Mouse (Mus musculus) WW6 (cell line): ENCODE results near the gene Fbxw10.

Experiments used
- DNase-seq: peaks from one replicate; pipeline ENCODE4 v3.0.0-alpha.2; 2013; ENCODE audit warnings: low read depth, low spot score

The Fbxw10 gene

DNA sequence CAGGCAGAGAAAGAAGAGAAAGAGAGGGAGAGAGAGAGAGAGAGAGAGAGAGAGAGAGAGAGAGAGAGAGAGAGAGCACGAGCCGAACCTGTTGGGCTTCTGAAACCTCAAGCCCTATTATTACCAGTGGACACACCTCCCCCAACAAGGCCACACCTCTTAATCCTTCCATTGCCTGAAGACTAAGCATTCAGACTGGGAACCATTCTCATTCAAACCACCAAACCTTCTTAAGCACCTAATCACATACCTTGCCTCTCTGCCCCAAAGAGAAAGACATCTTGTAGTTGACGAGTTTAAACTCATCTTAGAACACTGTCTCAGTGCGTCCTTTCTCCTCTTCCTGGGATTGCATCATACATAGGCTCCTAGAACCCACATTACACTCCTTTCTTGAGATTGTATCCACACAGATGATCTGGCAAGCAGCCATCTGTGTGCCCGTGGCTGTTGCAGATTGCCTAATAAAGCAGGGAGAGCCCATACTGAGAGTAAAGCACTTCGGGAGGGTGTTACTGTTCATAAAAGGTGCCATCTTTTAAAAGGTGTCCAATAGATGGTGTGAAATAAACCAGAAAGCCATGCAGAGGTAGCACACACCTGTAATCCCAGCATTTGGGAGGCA lies 57.1 kb downstream of the Fbxw10 start:
- DNase-seq: no peak

DNA sequence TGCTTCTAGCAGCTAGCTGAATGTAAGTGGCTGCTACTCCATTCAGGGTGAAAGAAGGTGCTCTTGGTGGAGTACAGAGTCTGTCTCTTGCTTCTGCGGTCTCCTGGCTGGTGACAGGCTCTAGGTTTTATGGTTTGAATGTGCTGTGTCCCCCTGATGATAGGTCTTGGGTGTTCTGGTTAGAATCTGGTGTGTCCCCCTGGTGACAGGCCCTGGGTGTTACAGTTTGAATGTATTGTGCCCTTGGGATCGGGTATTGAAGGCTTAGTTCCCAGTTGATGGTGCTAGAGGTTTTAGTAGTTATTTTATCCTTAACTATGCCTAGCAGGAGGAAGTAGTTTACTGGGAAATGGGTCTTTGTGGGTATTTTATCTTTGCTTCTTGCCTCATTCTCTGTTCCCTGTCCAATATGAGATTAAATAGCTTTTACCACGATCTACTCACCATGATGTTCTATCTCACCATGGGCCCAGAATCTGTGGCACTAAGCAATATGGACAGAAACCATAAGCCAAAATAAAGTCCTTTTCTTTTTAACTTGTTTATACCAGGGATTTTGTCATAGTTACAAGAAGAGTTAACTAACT lies 62.9 kb downstream of the Fbxw10 start:
- DNase-seq: no peak

DNA sequence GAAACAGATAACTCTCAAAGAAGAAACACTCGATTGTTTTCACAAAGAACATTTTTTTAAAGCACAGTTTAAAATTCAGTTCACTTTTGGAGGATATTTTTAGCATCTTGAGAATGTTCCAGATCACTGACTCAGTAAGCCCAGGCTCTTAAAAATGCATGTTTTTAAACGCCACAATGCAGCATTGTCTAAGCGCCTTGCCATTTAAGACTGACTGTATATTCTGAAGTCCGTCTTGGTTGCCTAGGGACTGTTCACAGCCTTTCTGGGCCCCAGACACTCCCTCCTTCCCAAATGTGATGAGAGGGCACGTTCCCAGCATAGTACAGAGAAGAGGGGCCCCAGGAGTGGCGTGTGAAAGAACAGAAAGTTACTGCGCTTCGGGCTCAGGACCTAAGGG lies 64.5 kb downstream of the Fbxw10 start:
- DNase-seq: no peak

DNA sequence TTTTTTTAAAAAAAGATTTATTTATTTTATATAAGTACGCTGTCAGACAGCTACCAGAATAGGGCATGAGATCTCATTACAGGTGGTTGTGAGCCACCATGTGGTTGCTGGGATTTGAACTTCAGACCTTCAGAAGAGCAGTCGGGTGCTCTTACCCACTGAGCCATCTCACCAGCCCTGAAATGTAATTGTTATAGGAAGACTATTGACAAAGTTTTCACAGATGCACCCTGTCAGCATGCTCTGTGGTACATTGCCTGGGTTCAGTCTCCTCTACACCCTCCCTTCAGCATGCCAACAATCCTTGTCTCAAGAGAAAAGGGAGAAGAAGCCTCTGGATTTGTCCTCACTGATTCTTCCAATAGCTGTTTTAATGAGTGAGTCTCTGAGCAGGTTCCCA lies 66.3 kb downstream of the Fbxw10 start:
- DNase-seq: no peak

DNA sequence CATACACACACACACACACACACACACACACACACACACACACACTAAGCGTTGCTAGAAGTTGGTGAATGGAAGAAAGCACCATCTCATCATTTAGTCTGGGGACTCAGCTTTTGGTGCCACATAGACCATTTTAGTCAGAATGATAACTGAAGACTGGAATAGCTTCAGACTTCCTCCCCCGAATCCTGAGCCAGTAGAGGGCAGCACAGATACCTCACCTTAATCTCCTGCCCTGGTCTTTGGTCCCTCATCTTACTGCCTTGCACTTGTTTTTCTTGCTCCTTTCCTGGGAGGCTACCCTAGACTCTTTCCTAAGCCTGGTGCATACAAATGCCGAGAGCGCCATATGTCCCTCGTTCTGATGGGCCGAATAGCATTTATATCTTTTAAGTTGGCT lies 67.7 kb downstream of the Fbxw10 start:
- DNase-seq: no peak

DNA sequence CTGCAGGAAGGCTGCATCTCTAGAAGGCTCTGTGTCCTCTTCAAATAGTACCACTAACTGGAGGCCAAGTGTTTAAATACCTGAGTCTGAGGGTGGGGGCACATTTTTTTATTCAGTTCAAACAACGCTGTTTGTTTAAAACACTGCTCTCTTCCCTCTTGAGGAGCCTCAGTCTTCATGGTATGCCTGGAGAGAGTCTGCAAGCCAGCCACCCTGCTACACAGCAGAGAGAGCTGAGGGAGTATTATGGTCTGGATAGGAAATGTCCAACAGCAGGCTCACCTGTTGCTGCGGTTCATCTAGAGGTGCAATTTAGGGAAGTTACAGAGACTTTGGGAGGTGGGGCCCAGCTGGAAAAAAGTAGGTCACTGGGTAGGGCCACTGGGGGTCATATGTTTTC lies 68.6 kb downstream of the Fbxw10 start:
- DNase-seq: no peak

DNA sequence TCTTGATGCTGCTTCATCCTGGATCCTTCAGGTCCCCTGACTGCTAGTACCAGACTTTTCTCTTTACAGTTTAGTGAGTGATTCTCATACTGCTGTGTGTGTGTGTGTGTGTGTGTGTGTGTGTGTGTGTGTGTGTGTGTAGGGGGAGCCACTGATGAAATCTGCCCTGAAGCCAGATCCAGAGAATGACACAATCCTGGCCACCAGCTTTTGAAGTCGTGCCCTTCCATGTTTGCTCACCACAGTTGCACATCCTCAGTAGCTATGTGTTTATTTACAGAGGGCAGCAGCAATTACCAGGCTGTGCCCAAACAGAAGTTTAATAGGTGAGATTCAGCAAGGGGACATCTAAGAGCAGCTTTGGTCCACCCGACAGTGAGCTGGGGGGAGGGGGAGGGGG lies 69.9 kb downstream of the Fbxw10 start:
- DNase-seq: no peak

DNA sequence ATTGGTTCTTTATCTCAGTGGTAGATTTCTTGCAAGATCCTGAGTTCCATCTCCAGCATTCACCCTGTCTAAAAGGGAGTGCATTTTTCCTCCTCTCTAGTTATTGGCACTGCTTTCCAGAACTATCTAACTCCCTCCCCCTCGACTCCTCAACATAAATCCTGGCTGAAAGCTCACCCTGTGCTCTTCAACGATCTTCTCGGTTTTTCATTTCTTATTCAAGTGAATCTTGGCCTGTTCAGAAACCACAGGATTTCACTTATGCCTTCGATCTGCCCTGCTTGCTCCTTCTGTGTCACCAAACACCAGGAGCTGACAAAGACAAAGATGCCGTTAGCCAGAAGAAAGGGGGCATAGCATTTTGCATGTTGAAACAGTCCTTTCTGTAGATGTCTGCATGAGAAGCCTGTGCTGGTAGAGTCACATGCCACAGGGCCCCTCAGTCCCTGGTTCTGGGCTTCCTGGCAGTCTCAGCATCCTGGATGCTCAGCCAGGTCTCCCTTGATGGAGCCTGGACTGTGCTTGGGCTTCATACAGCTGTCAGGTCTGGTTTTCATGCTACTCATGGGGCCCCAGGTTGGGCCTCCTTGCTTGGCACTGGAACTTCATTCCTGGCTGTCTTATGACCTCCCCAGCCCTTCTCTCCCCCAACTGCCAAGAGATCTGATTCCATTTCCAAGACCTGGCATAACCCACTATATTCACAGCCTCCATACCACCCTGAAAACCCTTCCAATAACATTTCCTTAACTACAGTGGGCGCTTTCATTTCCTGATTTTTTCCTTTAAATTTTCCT lies 73.3 kb downstream of the Fbxw10 start:
- no peak for DNase-seq

DNA sequence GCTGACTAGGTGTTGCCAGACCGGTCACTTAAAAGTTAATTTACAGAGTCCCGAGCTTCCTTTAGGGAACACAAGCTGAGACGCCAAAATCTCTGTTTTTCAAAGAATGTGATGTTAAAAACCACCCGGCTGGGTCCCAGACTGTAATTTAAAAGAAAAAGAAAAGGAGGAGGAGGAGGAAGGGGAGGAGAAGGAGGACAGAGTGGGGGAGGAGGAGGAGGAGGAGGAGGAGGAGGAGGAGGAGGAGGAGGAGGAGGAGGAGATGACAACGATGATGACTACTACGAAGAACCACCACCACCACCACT lies 73.8 kb downstream of the Fbxw10 start:
- DNase-seq: no peak

DNA sequence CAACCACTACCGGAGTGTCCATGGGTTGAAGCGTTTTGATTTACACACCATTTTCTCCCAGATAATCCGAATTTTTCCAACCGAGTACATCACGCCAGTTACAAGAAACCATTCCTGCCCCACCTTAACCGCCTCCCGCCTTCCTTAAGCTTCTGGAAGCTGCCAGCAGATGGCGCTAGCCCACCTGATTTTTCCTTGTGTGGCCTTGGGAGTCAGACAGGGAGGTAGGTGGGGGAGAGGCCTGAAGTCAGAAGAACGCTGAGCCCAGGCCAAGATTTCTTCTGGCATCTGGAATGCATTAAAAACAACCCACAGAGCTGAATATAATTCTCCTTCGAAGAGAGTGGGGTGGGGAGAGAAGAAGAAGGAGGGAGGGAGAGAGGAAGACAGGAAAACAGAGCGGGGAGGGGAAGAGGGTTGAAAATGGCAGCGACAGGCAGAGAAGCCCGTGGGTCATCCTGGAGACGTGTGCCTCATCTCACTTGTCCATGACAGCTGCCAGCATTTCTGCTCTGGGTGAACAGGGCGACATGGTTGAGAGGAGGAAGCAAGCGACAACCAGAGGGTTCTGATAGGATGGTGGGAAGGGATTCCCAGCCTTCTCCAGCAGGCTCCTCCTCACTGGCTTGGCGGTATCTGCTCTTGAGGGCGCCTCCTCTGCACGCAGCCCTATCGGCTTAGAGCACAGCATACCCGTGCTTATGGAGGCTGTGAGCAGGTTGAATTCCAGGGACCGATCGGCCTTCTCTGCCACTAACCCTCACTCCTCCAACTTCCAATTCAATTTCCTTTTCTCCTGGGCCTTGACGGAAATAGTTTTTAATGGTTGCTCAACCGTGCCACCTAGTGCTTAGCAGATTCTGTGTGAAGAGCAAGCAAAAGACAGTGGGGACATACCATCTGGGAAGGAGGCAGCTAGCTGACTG lies 74.4 kb downstream of the Fbxw10 start:
- DNase-seq: peak; percentile 87

DNA sequence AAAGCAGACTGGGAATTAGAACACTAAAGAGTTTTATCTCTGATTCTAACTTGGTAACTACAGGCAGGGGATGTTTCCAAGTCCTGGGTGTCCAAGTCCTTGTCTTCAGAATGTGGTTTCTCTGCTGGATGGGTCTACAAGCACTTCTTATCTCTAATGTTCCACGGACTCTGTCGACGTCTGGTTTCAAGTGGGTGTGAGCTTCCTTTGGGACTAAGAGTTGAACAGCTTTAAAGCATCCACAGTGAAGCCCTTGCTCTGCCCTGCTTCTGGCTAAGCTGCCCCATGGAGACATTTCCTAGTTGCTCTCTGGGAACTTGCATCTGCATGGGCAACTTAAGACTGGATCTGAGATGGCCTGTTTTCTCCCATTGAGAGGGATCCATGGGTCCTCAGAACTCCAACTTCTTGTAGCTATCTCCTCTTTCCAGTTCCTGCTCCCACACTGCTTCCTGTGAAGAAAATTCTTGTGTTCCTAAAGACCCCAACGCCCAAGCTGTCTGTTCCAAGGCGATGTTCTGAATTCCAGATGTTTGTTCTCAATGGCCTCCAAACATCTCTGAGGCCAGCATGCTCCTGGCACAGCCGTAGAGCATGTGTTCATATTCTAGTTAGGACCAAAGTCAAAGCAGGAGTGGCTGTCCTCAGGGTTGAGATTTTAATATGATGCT lies 77.4 kb downstream of the Fbxw10 start:
- DNase-seq: no peak
